Mouse (Mus musculus): ENCODE results near the gene Gm10273. TPM values are rescaled to one million over a fixed set of nuclear protein-coding genes. Genes with fewer than 3 reads are reported as not detected.

The Gm10273 gene
- polyA plus RNA-seq, 1 experiment, result 10.3 TPM

GRCm38 (mm10) chr10:59443212-59443611, 47.8 kb downstream of the Gm10273 start:
- TF ChIP-seq POLR2A (IDR thresholded peaks at IDR 0.05; ENCODE audit: insufficient read length, low read depth) (no peak), E2F4 (IDR thresholded peaks at IDR 0.05; ENCODE audit: insufficient read depth) (no peak)
- no peak overlapping the region for H3K4me3 ChIP-seq
- no peaks in the 10 kb centered on the region for H3K79me2 ChIP-seq (ENCODE audit: control insufficient read depth, insufficient read depth)
- H3ac ChIP-seq (ENCODE audit: control insufficient read depth, insufficient read length), result no peak overlapping the region
- peaks cover 6% of the 10 kb centered on the region for H3K36me3 ChIP-seq (ENCODE audit: control insufficient read depth, insufficient read depth)
- H3K4me2 ChIP-seq (ENCODE audit: low read depth), result no peak overlapping the region
- no peaks in the 10 kb centered on the region for H3K27me3 ChIP-seq (ENCODE audit: control insufficient read depth, insufficient read depth, insufficient read length)

- Histone ChIP-seq H3K4me2 (ENCODE audit: low read depth) (no peak overlapping the region), H3K4me3 (no peak overlapping the region), H3K27me3 (ENCODE audit: control insufficient read depth, insufficient read depth, insufficient read length) (no peaks in the 10 kb centered on the region), H3K36me3 (ENCODE audit: control insufficient read depth, insufficient read depth) (peaks cover 11% of the 10 kb centered on the region), H3ac (ENCODE audit: control insufficient read depth, insufficient read length) (no peak overlapping the region), H3K79me2 (ENCODE audit: control insufficient read depth, insufficient read depth) (no peaks in the 10 kb centered on the region)
- TF ChIP-seq POLR2A (IDR thresholded peaks at IDR 0.05; ENCODE audit: insufficient read length, low read depth), result no peak
- no peak for TF ChIP-seq REST (IDR thresholded peaks at IDR 0.05; ENCODE audit: insufficient read depth, insufficient read length)
- no peak for TF ChIP-seq MYOG (IDR thresholded peaks at IDR 0.05; ENCODE audit: control insufficient read depth in 1 of 3, insufficient read depth in 1 of 3, insufficient read length in 2 of 3, low read depth in 2 of 3)
- TF ChIP-seq USF1 (IDR thresholded peaks at IDR 0.05; ENCODE audit: low read depth), result no peak
- no peak for TF ChIP-seq MAX (IDR thresholded peaks at IDR 0.05; ENCODE audit: low read depth)
- no peak for TF ChIP-seq POLR2AphosphoS2 (IDR thresholded peaks at IDR 0.05; ENCODE audit: insufficient read length, low read depth)
- no peak for TF ChIP-seq SRF (IDR thresholded peaks at IDR 0.05; ENCODE audit: control insufficient read depth, insufficient read length, low read depth)
- no peak for TF ChIP-seq E2F4 (IDR thresholded peaks at IDR 0.05; ENCODE audit: insufficient read depth)
- no peak for TF ChIP-seq CEBPB (IDR thresholded peaks at IDR 0.05; ENCODE audit: insufficient read depth, poor library complexity, severe bottlenecking)
- no peak for TF ChIP-seq TCF3 (IDR thresholded peaks at IDR 0.05; ENCODE audit: insufficient read length, low read depth)
- no peak for TF ChIP-seq MYOD1 (IDR thresholded peaks at IDR 0.05; ENCODE audit: control insufficient read depth in 1 of 3, insufficient read length in 2 of 3, low read depth in 2 of 3)
- TF ChIP-seq TCF12 (IDR thresholded peaks at IDR 0.05; ENCODE audit: insufficient read depth, poor library complexity, severe bottlenecking), result no peak
Measured at GRCm38 (mm10) chr10:59444106-59444505, 48.7 kb downstream of the Gm10273 start.

- Histone ChIP-seq H3K36me3 (ENCODE audit: control insufficient read depth, insufficient read depth) (peaks cover 16% of the 10 kb centered on the region), H3K4me3 (no peak overlapping the region), H3K4me2 (ENCODE audit: low read depth) (no peak overlapping the region), H3K79me2 (ENCODE audit: control insufficient read depth, insufficient read depth) (no peaks in the 10 kb centered on the region), H3ac (ENCODE audit: control insufficient read depth, insufficient read length) (no peak overlapping the region), H3K27me3 (ENCODE audit: control insufficient read depth, insufficient read depth, insufficient read length) (no peaks in the 10 kb centered on the region)
- no peak for TF ChIP-seq SRF (IDR thresholded peaks at IDR 0.05; ENCODE audit: control insufficient read depth, insufficient read length, low read depth)
- no peak for TF ChIP-seq E2F4 (IDR thresholded peaks at IDR 0.05; ENCODE audit: insufficient read depth)
- no peak for TF ChIP-seq USF1 (IDR thresholded peaks at IDR 0.05; ENCODE audit: low read depth)
- no peak for TF ChIP-seq POLR2A (IDR thresholded peaks at IDR 0.05; ENCODE audit: insufficient read length, low read depth)
- TF ChIP-seq TCF12 (IDR thresholded peaks at IDR 0.05; ENCODE audit: insufficient read depth, poor library complexity, severe bottlenecking), result no peak
- TF ChIP-seq MYOG (IDR thresholded peaks at IDR 0.05; ENCODE audit: control insufficient read depth in 1 of 3, insufficient read depth in 1 of 3, insufficient read length in 2 of 3, low read depth in 2 of 3), result no peak
- no peak for TF ChIP-seq POLR2AphosphoS2 (IDR thresholded peaks at IDR 0.05; ENCODE audit: insufficient read length, low read depth)
- TF ChIP-seq MYOD1 (IDR thresholded peaks at IDR 0.05; ENCODE audit: control insufficient read depth in 1 of 3, insufficient read length in 2 of 3, low read depth in 2 of 3), result no peak
- TF ChIP-seq TCF3 (IDR thresholded peaks at IDR 0.05; ENCODE audit: insufficient read length, low read depth), result no peak
- no peak for TF ChIP-seq MAX (IDR thresholded peaks at IDR 0.05; ENCODE audit: low read depth)
- no peak for TF ChIP-seq REST (IDR thresholded peaks at IDR 0.05; ENCODE audit: insufficient read depth, insufficient read length)
- no peak for TF ChIP-seq CEBPB (IDR thresholded peaks at IDR 0.05; ENCODE audit: insufficient read depth, poor library complexity, severe bottlenecking)
Measured at GRCm38 (mm10) chr10:59444635-59445034, 49.2 kb downstream of the Gm10273 start.

Other genes starting within 250 kb of the Gm10273 start
- gene Sept10, start 173.8 kb upstream of the Gm10273 start, polyA plus RNA-seq (2012; fragmentation: generic; extraction: Trizol), result 16.9 TPM
- gene Sowahc, start 173.7 kb upstream of the Gm10273 start, polyA plus RNA-seq (2012; fragmentation: generic; extraction: Trizol), result 1.2 TPM
- gene P4ha1, start 72.3 kb upstream of the Gm10273 start, polyA plus RNA-seq (2012; fragmentation: generic; extraction: Trizol), result 107 TPM
- not detected for gene Pla2g12b, start 8.0 kb downstream of the Gm10273 start, polyA plus RNA-seq (2012; fragmentation: generic; extraction: Trizol)
- 0.32 TPM for gene Oit3, start 46.1 kb downstream of the Gm10273 start, polyA plus RNA-seq (2012; fragmentation: generic; extraction: Trizol)
- 0.37 TPM for gene Gm10322, start 220.4 kb downstream of the Gm10273 start, polyA plus RNA-seq (2012; fragmentation: generic; extraction: Trizol)
- gene Mcu, start 221.1 kb downstream of the Gm10273 start, polyA plus RNA-seq (2012; fragmentation: generic; extraction: Trizol), result 82.9 TPM

Data from myocyte (in vitro differentiated cells).